Mouse (Mus musculus) left cerebral cortex, adult 18-20 months (tissue): ENCODE data around the gene Otulin. TPM values are rescaled to one million over a fixed set of nuclear protein-coding genes. Genes with fewer than 3 reads are reported as not detected.

Experiments
- DNase-seq, 2 experiments: peaks; one replicate each; pipeline ENCODE4 v3.0.0; 2021 to 2022; ENCODE audit warnings: low spot score in 2 of 2, mixed read lengths in 1 of 2
- total RNA-seq, 2 experiments: library from RNA; stranded (reverse); gene quantifications; 2 replicates each; pipeline ENCODE4 v1.2.3; 2021

Gene Otulin
- total RNA-seq, 2 experiments from 2014 or later, result 19.7 to 21.5 TPM

- DNase-seq, result no peak
Observed at GRCm38 (mm10) chr15:27553554-27553953, 76.9 kb downstream of the Otulin start.

- no peak for DNase-seq
Observed at GRCm38 (mm10) chr15:27552129-27552700, 78.3 kb downstream of the Otulin start.

- DNase-seq, result no peak
Observed at GRCm38 (mm10) chr15:27551117-27552114, 79.1 kb downstream of the Otulin start.

DNA sequence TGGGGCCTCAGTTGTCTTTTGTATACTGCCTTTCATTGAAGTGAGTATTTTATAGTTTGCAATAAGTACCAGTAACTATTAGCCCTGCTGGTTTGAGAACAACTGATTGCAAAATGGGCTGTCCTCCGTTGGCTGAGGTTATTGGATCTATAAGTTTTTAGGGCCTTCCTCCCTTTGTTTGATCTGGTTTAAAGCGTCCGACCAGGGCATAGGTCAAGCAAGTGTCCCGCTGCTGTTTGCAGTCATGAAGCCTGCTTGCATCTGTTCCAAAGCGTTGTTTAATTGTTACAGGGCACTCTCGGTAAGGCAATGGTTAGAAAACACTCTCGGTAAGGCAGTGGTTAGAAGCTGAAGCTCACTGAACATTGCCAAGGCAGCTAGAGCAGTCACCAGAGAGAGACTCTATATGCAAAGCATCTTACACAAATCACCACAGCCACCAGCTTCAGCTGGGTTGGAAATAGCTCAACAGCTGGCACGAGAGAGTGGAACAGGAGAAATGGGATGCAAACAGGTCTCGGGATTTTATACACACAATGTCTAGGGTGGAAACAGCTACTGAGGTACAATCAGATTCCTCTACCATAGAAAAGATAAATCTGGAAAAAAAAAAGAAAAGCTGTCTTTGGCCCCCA is 80.0 kb downstream of the Otulin start:
- no peak for DNase-seq

GRCm38 (mm10) chr15:27549878-27550277 is 80.6 kb downstream of the Otulin start:
- no peak for DNase-seq

DNA sequence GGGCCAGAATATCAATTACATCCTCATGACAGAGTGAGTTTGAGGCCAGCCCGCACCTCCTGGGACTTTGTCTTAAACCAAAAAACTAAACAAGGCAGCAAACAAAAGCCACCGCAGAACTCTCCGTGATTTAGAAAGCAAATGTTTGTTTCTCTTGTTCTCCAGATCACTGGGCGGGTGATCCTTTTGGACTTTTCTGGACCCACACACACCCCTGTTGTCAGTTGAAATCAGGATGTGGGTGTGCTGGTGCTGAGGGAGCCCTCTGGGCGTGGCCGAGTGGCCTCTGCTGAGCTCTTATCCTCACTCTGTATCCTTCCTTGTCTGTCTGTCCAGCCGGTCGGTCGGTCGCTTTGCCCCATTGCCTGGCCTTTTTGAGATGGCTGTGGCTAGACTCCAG is 81.4 kb downstream of the Otulin start:
- no peak for DNase-seq

- DNase-seq, result no peak
Observed at GRCm38 (mm10) chr15:27548110-27548509, 82.4 kb downstream of the Otulin start.

GRCm38 (mm10) chr15:27545203-27545602 is 85.3 kb downstream of the Otulin start:
- no peak for DNase-seq

- no peak for DNase-seq
Observed at GRCm38 (mm10) chr15:27539745-27540144, 90.7 kb downstream of the Otulin start.

DNA sequence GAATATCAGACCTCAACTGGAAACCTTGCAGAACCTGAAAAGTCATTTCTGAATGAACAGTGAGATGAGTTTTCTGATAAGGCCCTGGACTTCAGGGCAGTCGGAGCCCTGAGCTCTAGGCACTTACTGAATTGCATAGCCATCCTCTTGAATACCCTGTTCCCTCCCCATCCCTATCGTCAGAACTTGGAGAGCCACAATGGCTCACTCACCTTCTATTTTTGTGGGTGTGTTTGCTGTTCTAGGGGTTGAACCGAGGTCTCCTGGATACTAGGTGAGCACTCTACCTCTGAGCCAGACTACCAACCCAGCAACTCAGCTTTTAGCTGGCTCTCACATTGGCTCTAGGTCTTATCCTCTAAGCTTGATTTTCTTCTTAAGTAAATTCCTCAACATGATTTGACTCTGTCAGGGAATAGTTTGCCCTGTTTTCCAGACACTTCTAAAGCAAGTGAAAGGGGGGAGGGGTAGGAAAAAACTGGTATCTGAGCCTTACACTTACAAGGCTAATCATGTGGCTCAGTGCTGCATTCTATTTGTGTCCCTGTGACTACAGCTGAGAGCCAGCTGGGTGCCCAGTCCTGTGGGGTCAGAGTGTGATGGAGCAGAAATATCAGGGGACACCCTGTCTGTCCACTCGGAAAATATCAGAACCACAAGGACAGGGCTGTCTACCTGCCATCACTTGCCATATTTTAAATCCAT is 92.8 kb downstream of the Otulin start:
- no peak for DNase-seq

GRCm38 (mm10) chr15:27536771-27537170 is 93.7 kb downstream of the Otulin start:
- DNase-seq, result peak; percentile 64 to 76

DNA sequence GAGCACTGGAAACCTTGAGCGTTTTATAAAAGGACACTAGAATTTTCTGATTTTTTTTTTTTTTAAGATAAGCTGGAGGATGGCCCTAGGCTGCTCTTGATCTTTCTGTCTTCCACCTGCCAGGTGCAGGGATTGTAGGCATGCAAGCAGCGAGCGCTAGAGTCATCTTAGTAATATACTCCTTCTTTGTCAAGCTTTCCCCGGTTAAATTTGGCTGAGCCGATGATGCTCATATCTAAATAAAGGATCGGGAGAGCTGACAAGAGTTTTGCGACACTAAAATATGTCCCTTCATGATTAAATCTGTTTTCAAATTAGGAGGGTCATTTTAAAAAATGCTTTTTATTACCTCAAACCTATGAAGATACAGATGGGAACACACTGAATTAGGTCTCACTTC is 94.3 kb downstream of the Otulin start:
- DNase-seq, result no peak

GRCm38 (mm10) chr15:27535681-27536080 is 94.8 kb downstream of the Otulin start:
- DNase-seq, result no peak

GRCm38 (mm10) chr15:27533036-27533435 is 97.5 kb downstream of the Otulin start:
- DNase-seq, result no peak

- no peak for DNase-seq
Observed at GRCm38 (mm10) chr15:27530023-27530422, 100.5 kb downstream of the Otulin start.

GRCm38 (mm10) chr15:27528896-27529295 is 101.6 kb downstream of the Otulin start:
- DNase-seq, result no peak

- DNase-seq, result peak in 1 of 2 experiments; percentile 46
Observed at GRCm38 (mm10) chr15:27525233-27526005, 105.1 kb downstream of the Otulin start.

DNA sequence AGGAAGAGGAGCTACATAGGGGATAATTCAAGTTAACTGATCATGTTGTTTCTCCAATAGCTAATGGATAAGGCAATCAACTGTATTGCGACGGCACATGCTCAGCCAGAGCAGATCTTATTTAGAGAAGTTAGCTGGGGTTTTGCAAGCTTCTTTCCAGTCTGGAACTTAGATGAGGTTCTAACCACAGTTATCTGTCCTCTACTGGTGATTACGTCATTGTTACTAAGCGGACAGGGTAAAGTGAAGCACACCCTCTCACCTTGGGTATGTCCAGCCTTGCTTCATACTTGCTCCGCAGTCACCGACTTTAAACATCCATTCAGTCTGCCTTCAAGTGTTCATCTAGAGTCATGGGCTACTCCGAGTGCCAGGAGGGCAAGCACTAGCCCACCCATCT is 110.6 kb downstream of the Otulin start:
- DNase-seq, result no peak

DNA sequence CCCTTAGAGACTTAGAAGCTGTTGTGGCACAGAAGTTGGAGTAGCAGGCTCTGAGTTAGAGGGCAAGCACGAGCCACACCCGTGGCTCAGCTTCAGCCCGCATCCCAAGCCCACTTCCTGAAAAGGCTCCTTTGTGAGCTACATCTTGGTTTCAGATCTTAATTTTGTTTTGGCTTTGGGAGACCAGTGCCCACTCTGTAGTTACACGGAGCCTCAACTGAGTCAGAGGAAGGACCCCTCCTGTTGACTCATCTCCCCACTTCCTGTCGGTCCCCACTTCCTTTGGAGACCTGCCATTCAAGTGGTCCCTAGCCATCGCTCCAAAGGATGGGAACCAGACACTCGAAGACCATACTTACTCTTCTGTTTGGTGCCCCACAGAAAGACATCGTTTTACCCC is 112.5 kb downstream of the Otulin start:
- DNase-seq, result no peak

DNA sequence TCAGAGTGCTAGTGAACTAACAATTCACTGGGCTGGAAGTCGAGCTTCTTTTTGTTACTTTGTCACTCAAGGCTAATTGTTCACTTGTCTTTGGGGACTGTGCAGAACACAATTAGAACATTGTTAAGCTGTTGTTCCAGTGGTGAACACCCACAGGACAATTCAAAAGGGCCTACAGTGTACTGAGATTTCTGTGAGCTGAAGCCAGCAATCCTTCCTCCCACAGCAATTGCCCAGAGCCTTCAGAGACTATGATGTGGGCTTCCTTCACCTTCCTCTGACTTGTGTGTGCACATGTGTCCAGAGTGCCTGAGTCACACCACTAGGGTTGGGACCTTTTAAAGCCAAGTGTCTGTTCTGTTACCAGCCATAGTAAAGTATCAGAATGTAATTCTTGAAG is 113.6 kb downstream of the Otulin start:
- no peak for DNase-seq

GRCm38 (mm10) chr15:27508982-27509381 is 121.5 kb downstream of the Otulin start:
- peak; percentile 52 to 72 for DNase-seq
